Mouse (Mus musculus) lung, postnatal 0 days (tissue): ENCODE measurements around the gene Herpud1. TPM values are rescaled to one million over a fixed set of nuclear protein-coding genes. Genes with fewer than 3 reads are reported as not detected.

Experiments used
- ATAC-seq: fragments of 200-750 bp; cut with Nextera tagmentation; 2 replicates; pipeline ENCODE4 v1.8.0; 2017; ENCODE audit warnings: moderate library complexity
- DNase-seq: peaks from one replicate; pipeline ENCODE4 v3.0.0-alpha.2; 2016; ENCODE audit warnings: low spot score
- H3K27ac ChIP-seq: fragments of 300-500 bp; sonication (generic); 2 replicates; pipeline ENCODE4 v1.5.1; 2014; ENCODE audit warnings: antibody characterized with exemption, mild to moderate bottlenecking, low read length, mixed read lengths
- H3K27me3 ChIP-seq: fragments of 300-500 bp; sonication (generic); replicated peaks from 2 replicates; pipeline ENCODE4 v1.6.1; 2014; ENCODE audit warnings: low read length, mixed read lengths; ENCODE audit not compliant: insufficient read depth
- H3K36me3 ChIP-seq: fragments of 300-500 bp; sonication (generic); 2 replicates; pipeline ENCODE4 v1.6.1; 2014; ENCODE audit warnings: low read length, mixed read lengths; ENCODE audit not compliant: insufficient read depth
- H3K4me1 ChIP-seq: fragments of 300-500 bp; sonication (generic); 2 replicates; pipeline ENCODE4 v1.6.1; 2014; ENCODE audit warnings: antibody characterized with exemption, low read depth, low read length, mixed read lengths; ENCODE audit not compliant: insufficient read depth
- H3K4me2 ChIP-seq: fragments of 300-500 bp; sonication (generic); replicated peaks from 2 replicates; pipeline ENCODE4 v1.6.1; 2014; ENCODE audit warnings: low read depth, mild to moderate bottlenecking, low read length, moderate library complexity, mixed read lengths
- H3K4me3 ChIP-seq: fragments of 300-500 bp; sonication (generic); 2 replicates; pipeline ENCODE4 v1.5.1; 2014; ENCODE audit warnings: low read depth, low read length
- H3K9ac ChIP-seq: fragments of 300-500 bp; sonication (generic); replicated peaks from 2 replicates; pipeline ENCODE4 v1.6.1; 2014; ENCODE audit warnings: low read depth, mild to moderate bottlenecking
- H3K9me3 ChIP-seq: fragments of 300-500 bp; sonication (generic); 2 replicates; pipeline ENCODE4 v1.6.1; 2016; ENCODE audit warnings: low read length, mixed read lengths
- CTCF ChIP-seq: IDR thresholded peaks from 2 replicates; pipeline ENCODE4 v1.5.1; 2016; ENCODE audit warnings: antibody characterized with exemption, mild to moderate bottlenecking
- EP300 ChIP-seq: IDR thresholded peaks from 2 replicates; pipeline ENCODE4 v1.6.1; 2016; ENCODE audit warnings: antibody characterized with exemption, mild to moderate bottlenecking, control low read depth
- WGBS: fragments of 180-500 bp; shearing (Covaris S2); extraction: QIAGEN DNeasy Blood & Tissue Kit; methylation state at CpG from one replicate; pipeline ENCODE4 v1.1.7; 2014; 5-methylcytosine and 5-hydroxymethylcytosine counted together
- polyA plus RNA-seq: library from polyadenylated mRNA; unstranded; fragments of >200 nt; fragmentation: Nextera tagmentation; extraction: Ambion mirVana; gene quantifications from 2 replicates; pipeline ENCODE4 v1.2.1, GENCODE M21; 2015

Gene Herpud1
- polyA plus RNA-seq, 1 experiment from 2014 or later: 217 TPM

GRCm38 (mm10) chr8:94427953-94428352 is 41.7 kb downstream of the Herpud1 start:
- Histone ChIP-seq H3K4me1 (no peaks in the 10 kb centered on the region; the same call in 1 of the 2 replicates), H3K27me3 (no peaks in the 10 kb centered on the region), H3K4me2 (no peak overlapping the region), H3K27ac (no peak overlapping the region), H3K36me3 (no peaks in the 10 kb centered on the region), H3K9me3 (no peaks in the 10 kb centered on the region), H3K9ac (no peak overlapping the region), H3K4me3 (no peak overlapping the region)
- ATAC-seq (peak; percentile 70), DNase-seq (peak; percentile 67)
- no peak for TF ChIP-seq CTCF
- TF ChIP-seq EP300: no peak
- 39% methylated on average over 10 of the region's 10 CpGs for WGBS

GRCm38 (mm10) chr8:94428420-94428819 is 42.2 kb downstream of the Herpud1 start:
- no peak for TF ChIP-seq EP300
- no peak for TF ChIP-seq CTCF

GRCm38 (mm10) chr8:94429376-94429775 is 43.1 kb downstream of the Herpud1 start:
- Histone ChIP-seq H3K27ac (no peak overlapping the region), H3K9me3 (no peaks in the 10 kb centered on the region), H3K27me3 (no peaks in the 10 kb centered on the region), H3K4me3 (no peak overlapping the region), H3K9ac (no peak overlapping the region), H3K4me1 (peaks cover 5% of the 10 kb centered on the region), H3K36me3 (no peaks in the 10 kb centered on the region), H3K4me2 (no peak overlapping the region)
- WGBS: 70% methylated on average over 7 of the region's 7 CpGs
- DNase-seq (no peak), ATAC-seq (no peak)
- TF ChIP-seq CTCF (no peak), EP300 (no peak)

More at GRCm38 (mm10) chr8:94428420-94428819, 42.2 kb downstream of the Herpud1 start:
- 50% methylated on average over 4 of the region's 4 CpGs for WGBS
- Histone ChIP-seq H3K27me3 (no peaks in the 10 kb centered on the region), H3K9ac (no peak overlapping the region), H3K27ac (no peak overlapping the region), H3K4me3 (no peak overlapping the region), H3K4me1 (no peaks in the 10 kb centered on the region; the same call in 1 of the 2 replicates), H3K36me3 (no peaks in the 10 kb centered on the region), H3K4me2 (no peak overlapping the region), H3K9me3 (no peaks in the 10 kb centered on the region)
- ATAC-seq (no peak), DNase-seq (no peak)

GRCm38 (mm10) chr8:94432212-94432611 is 46.0 kb downstream of the Herpud1 start:
- WGBS: 73% methylated on average over 3 of the region's 3 CpGs
- no peak overlapping the region for H3K4me3 ChIP-seq
- DNase-seq (no peak), ATAC-seq (no peak)
- H3K27me3 ChIP-seq: no peaks in the 10 kb centered on the region
- H3K9me3 ChIP-seq: no peaks in the 10 kb centered on the region
- no peak overlapping the region for H3K4me2 ChIP-seq
- H3K36me3 ChIP-seq: no peaks in the 10 kb centered on the region
- peaks cover 5% of the 10 kb centered on the region for H3K4me1 ChIP-seq
- H3K27ac ChIP-seq: no peak overlapping the region
- no peak for TF ChIP-seq CTCF
- TF ChIP-seq EP300: no peak
- H3K9ac ChIP-seq: no peak overlapping the region

- Histone ChIP-seq H3K4me3 (peak within 1 kb of the TSS; percentile 35), H3K4me1 (peaks cover 5% of the 10 kb centered on the region), H3K27me3 (no peaks in the 10 kb centered on the region), H3K4me2 (peak within 1 kb of the TSS; percentile 70), H3K36me3 (no peaks in the 10 kb centered on the region), H3K27ac (no peak within 1 kb of the TSS), H3K9me3 (no peaks in the 10 kb centered on the region), H3K9ac (no peak within 1 kb of the TSS)
- peak; percentile 83 for ATAC-seq
- WGBS: 2% methylated on average over 29 of the region's 29 CpGs
- TF ChIP-seq CTCF: no peak; the same call in none of the 2 replicates
- no peak for TF ChIP-seq EP300
- DNase-seq: peak; percentile 79
Observed at GRCm38 (mm10) chr8:94433981-94434466, 47.8 kb downstream of the Herpud1 start, which contains the start of gene Nlrc5. Gene Nlrc5 (plus strand): TSS chr8:94434356.

GRCm38 (mm10) chr8:94434958-94435357 is 48.7 kb downstream of the Herpud1 start:
- no peak for ATAC-seq
- Histone ChIP-seq H3K36me3 (no peaks in the 10 kb centered on the region), H3K4me2 (no peak overlapping the region), H3K9me3 (no peaks in the 10 kb centered on the region), H3K4me1 (peaks cover 5% of the 10 kb centered on the region; the same call in 1 of the 2 replicates), H3K27ac (no peak overlapping the region), H3K27me3 (no peaks in the 10 kb centered on the region), H3K4me3 (no peak overlapping the region), H3K9ac (no peak overlapping the region)
- WGBS: 78% methylated on average over 3 of the region's 3 CpGs
- TF ChIP-seq CTCF: no peak
- TF ChIP-seq EP300: no peak
- DNase-seq: no peak
